Mouse (Mus musculus): ENCODE data around the gene Actr5.

The Actr5 gene

DNA sequence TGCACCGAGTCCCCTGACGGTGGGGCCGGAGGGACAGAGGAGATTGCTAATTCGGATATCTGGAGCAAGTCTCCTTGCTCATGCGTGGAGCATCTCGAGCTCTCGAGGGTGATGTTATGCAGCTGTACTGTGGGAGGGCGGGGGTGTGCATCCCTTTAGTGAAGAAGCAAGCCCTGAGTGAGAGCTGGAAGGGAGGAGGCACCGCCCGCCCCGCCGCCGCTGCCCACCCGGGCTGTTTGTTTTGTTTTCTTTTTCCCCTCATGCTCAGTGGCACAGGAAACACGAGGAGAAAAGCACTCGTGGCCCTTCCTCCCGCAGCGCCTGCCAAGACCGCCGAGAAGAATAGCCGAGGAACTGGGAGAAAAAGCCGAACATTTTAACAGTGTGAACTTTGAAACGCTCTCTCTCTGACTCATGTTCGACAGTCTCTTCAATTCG, 63.1 kb downstream of the Actr5 start:
- DNase-seq (ENCODE audit: low read depth) = peak; percentile 44

Data from NIH3T3 (cell line).